Mouse (Mus musculus) G1E (cell line): ENCODE data around the gene Ubap2. TPM values are rescaled to one million over a fixed set of nuclear protein-coding genes. Genes with fewer than 3 reads are reported as not detected.

Experiments
- ATAC-seq: 2 replicates; pipeline ENCODE4 v1.8.0; 2016; ENCODE audit warnings: mild to moderate bottlenecking; ENCODE audit not compliant: insufficient number of reproducible peaks, poor library complexity, low FRiP score, severe bottlenecking; ENCODE audit errors: extremely low read depth
- DNase-seq: peaks from one replicate; pipeline ENCODE4 v3.0.0; 2012; ENCODE audit warnings: low spot score
- H3K27me3 ChIP-seq: 2 replicates; pipeline ENCODE4 v1.6.1; 2012; ENCODE audit warnings: mild to moderate bottlenecking, low read length, inconsistent platforms; ENCODE audit not compliant: insufficient read depth
- H3K36me3 ChIP-seq: replicated peaks from 2 replicates; pipeline ENCODE3; 2012; ENCODE audit warnings: mild to moderate bottlenecking, inconsistent platforms
- H3K4me1 ChIP-seq: 2 replicates; pipeline ENCODE4 v1.6.1; 2012; ENCODE audit warnings: low read depth, low read length, inconsistent platforms, mixed read lengths; ENCODE audit not compliant: insufficient read depth
- H3K4me3 ChIP-seq: 2 replicates; pipeline ENCODE4 v1.5.1; 2012; ENCODE audit warnings: low read depth, mild to moderate bottlenecking, inconsistent platforms, low read length, moderate library complexity, mixed read lengths
- H3K9me3 ChIP-seq: replicated peaks from 2 replicates; pipeline ENCODE4 v1.6.1; 2012; ENCODE audit warnings: inconsistent platforms
- CTCF ChIP-seq: IDR thresholded peaks from 2 replicates; pipeline ENCODE4 v1.5.1; 2012; ENCODE audit warnings: low read depth, low read length, inconsistent platforms, mixed read lengths
- GATA1 ChIP-seq: IDR thresholded peaks from 2 replicates; pipeline ENCODE4 v1.6.1; 2012; ENCODE audit warnings: borderline replicate concordance, low read length, inconsistent platforms, mixed read lengths
- GATA2 ChIP-seq: IDR thresholded peaks from 2 replicates; pipeline ENCODE4 v1.6.1; 2012; ENCODE audit warnings: low read depth, low read length, inconsistent platforms, borderline replicate concordance
- POLR2AphosphoS5 ChIP-seq: IDR thresholded peaks from 2 replicates; pipeline ENCODE4 v1.6.1; 2012; ENCODE audit warnings: low read depth, low read length, inconsistent platforms; ENCODE audit not compliant: insufficient replicate concordance
- TAL1 ChIP-seq: conservative IDR thresholded peaks from 2 replicates; pipeline ENCODE4 v1.6.1; 2012; ENCODE audit warnings: low read depth, low read length, inconsistent platforms, mixed read lengths
- polyA plus RNA-seq: library from polyadenylated mRNA; stranded (reverse); fragments of >175 nt; gene quantifications from 2 replicates; pipeline ENCODE4 v1.2.3, GENCODE M21; 2012
- total RNA-seq, 2 experiments: library from RNA; stranded (forward) in 1 of 2; stranded (reverse) in 1 of 2; fragments of 200-1000 nt in 1 of 2; fragments of >200 nt in 1 of 2; fragmentation: Nextera tagmentation in 1 of 2; gene quantifications; 2 replicates each; pipeline ENCODE4 v1.2.3; 2014 to 2017

Ubap2 gene
- total and polyA plus RNA-seq, 3 experiments, result 14.3 to 552 (median 116) TPM

DNA sequence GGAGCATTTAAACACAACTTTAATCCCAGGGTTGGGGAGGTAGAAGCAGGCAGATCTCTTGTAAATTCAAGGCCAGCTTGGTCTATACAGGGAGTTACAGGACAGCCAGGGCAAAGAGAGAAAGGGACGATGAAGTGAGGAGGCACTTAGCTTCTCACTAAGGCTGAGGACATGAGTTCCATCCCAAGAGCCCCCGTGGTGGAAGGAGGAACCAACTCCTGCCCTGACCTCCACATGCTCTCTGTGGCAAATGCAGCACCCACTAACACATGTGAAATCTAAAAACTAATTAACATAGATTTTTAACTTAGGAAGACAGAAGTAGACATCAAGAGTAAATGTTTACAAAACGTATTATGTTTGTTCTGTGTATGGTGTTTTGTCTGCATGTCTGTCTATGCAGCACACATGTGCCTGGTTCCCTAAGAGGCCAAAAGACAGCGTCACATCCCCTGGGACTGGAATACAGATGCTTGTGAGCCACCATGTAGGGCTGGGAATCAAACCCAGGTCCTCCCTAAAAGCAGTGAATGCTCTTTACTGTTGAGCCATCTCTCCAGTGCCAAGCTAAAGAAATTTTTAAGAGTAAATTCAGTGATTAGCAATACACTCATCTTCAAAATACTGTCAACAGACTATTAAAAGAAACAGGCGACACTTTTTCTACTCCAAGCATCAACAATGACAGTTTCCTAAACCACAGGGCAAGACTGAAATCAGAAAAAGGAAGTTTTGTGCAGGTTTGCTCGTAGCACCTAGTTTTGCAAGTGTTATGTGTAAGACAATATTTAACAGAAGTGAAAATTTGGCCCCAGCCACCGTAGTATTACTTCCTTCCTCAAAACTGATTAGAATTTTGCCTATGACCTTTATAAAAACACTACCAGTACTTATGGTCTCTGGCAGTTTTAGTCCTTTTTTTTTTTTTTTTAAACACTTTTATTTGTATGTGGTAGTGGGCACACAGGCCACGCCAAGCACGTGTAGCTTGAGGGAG is 35.9 kb upstream of the Ubap2 start:
- no peak overlapping the region for H3K4me3 ChIP-seq
- no peak for DNase-seq

DNA sequence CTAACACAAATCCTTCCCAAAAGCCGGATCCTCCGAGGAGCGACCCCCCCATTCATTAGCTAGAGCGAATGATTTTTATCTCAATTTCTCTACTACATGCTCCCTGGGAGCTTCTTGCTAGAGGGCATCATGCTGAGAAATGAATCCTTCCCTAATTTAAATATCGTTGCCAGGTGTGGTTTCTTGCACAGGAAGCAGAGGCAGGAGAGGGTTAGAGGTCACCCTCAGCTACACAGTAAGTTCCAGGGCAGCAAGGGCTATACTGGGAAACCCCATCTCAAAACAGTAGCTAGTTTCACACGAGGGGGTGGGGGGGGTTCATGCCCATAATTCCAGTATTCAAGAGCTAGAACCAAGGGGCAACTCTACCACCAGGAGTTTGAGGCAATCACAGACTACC is 32.5 kb upstream of the Ubap2 start:
- no peak overlapping the region for H3K4me3 ChIP-seq
- peaks cover 93% of the 10 kb centered on the region for H3K36me3 ChIP-seq
- no peaks in the 10 kb centered on the region for H3K9me3 ChIP-seq
- no peak for ATAC-seq
- peaks cover 56% of the 10 kb centered on the region for H3K4me1 ChIP-seq
- no peaks in the 10 kb centered on the region for H3K27me3 ChIP-seq
- TF ChIP-seq TAL1, result no peak
- no peak for TF ChIP-seq GATA1
- TF ChIP-seq GATA2, result no peak
- DNase-seq, result no peak

More for the DNA sequence above, 35.9 kb upstream of the Ubap2 start:
- H3K4me1 ChIP-seq, result peaks cover 52% of the 10 kb centered on the region
- TF ChIP-seq POLR2AphosphoS5, result no peak
- no peak for TF ChIP-seq TAL1
- TF ChIP-seq CTCF, result no peak
- TF ChIP-seq GATA2, result no peak
- TF ChIP-seq GATA1, result no peak
- no peaks in the 10 kb centered on the region for H3K9me3 ChIP-seq
- ATAC-seq, result no peak
- peaks cover 73% of the 10 kb centered on the region for H3K36me3 ChIP-seq
- H3K27me3 ChIP-seq, result no peaks in the 10 kb centered on the region

- DNase-seq, result no peak
- H3K4me3 ChIP-seq, result no peak overlapping the region
- no peak; the same call in 1 of the 2 replicates for ATAC-seq
These were observed 29.4 kb upstream of the Ubap2 start for GRCm38 (mm10) chr4:41304302-41304701.

GRCm38 (mm10) chr4:41303671-41304070 is 28.7 kb upstream of the Ubap2 start:
- no peak for TF ChIP-seq TAL1
- no peak for TF ChIP-seq GATA2
- Histone ChIP-seq H3K4me1 (peaks cover 43% of the 10 kb centered on the region), H3K4me3 (peak overlapping the region; percentile 6; the same call in 1 of the 2 replicates), H3K9me3 (no peaks in the 10 kb centered on the region), H3K27me3 (no peaks in the 10 kb centered on the region), H3K36me3 (peaks cover 93% of the 10 kb centered on the region)
- DNase-seq (no peak), ATAC-seq (no peak)

More at GRCm38 (mm10) chr4:41304302-41304701, 29.4 kb upstream of the Ubap2 start:
- Histone ChIP-seq H3K36me3 (peaks cover 93% of the 10 kb centered on the region), H3K4me1 (peaks cover 43% of the 10 kb centered on the region), H3K27me3 (no peaks in the 10 kb centered on the region), H3K9me3 (no peaks in the 10 kb centered on the region)
- no peak for TF ChIP-seq POLR2AphosphoS5
- no peak for TF ChIP-seq GATA1
- no peak for TF ChIP-seq TAL1
- TF ChIP-seq CTCF, result no peak
- TF ChIP-seq GATA2, result no peak

- H3K4me1 ChIP-seq, result peaks cover 17% of the 10 kb centered on the region
- H3K9me3 ChIP-seq, result no peaks in the 10 kb centered on the region
- no peaks in the 10 kb centered on the region for H3K27me3 ChIP-seq
- DNase-seq, result no peak
- ATAC-seq, result no peak
- TF ChIP-seq CTCF (no peak), TAL1 (no peak), POLR2AphosphoS5 (no peak), GATA2 (no peak), GATA1 (no peak)
- H3K36me3 ChIP-seq, result peaks cover 97% of the 10 kb centered on the region
- H3K4me3 ChIP-seq, result no peak overlapping the region
These were observed 24.0 kb upstream of the Ubap2 start for GRCm38 (mm10) chr4:41298976-41299375.

DNA sequence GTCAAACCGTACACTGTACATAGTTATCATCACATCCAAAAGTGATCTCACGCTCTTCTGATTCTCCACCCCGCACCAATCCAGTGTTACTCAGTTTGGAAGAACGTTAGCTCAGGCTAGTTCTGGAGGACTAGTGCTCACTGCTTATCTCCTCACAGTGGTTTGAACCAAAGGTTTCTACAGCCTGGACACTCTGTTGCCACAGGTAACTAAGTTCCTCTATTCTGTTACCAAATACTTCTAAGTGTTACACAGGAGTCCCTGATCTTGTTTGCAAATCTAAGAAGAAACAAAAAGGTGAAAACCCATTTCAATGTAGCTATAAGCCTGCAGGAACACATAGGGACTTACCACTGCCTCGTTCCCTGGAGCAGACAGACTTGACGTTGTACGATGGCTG is 21.0 kb upstream of the Ubap2 start:
- Histone ChIP-seq H3K4me3 (no peak overlapping the region), H3K4me1 (peaks cover 4% of the 10 kb centered on the region), H3K9me3 (no peaks in the 10 kb centered on the region), H3K36me3 (peaks cover 98% of the 10 kb centered on the region), H3K27me3 (no peaks in the 10 kb centered on the region)
- ATAC-seq (no peak), DNase-seq (no peak)
- TF ChIP-seq POLR2AphosphoS5 (no peak), GATA1 (no peak), TAL1 (no peak), CTCF (no peak), GATA2 (no peak)
